In genomic region chr6:17629756-17630155, GRCm38 (mm10) we compare ENCODE assay signal across 12 mouse cellular contexts. TPM values are rescaled to one million over a fixed set of nuclear protein-coding genes. Genes with fewer than 3 reads are reported as not detected.
A peak's percentile ranks its signal among the peaks of the same experiment; 100 is the strongest.
DNase-seq lines count a peak whose midpoint lies in the region; ATAC-seq and TF ChIP-seq lines count a peak whose summit lies in the region.
"Had no signal": no experiment of that assay in that cellular context is flagged by ENCODE, and none has a peak within 500 bp of the region (broad histone marks: within the 10 kb centered on the region; RNA-seq: fewer than 3 reads in every experiment).

No protein-coding gene starts in this region.

- H3K79me2 ChIP-seq in MEL (ENCODE audit: control insufficient read depth, insufficient read depth, low read length, poor library complexity) (no peaks in the 10 kb centered on the region), myocyte (ENCODE audit: control insufficient read depth, insufficient read depth) (no peaks in the 10 kb centered on the region)

- peak; percentile 41 for ATAC-seq in granulocyte monocyte progenitor cell, adult 5-6 weeks (replicated peaks; ENCODE audit: poor library complexity, severe bottlenecking)
- ATAC-seq: forebrain, postnatal 0 days; intestine, embryonic 16.5 days had no signal

- H3K36me3 ChIP-seq in MEL (ENCODE audit: control insufficient read depth in 1 of 2, insufficient read depth in 2 of 2, low read length in 2 of 2) (peaks cover 0 to 18% of the 10 kb centered on the region in 2 experiments; a peak in 2 of 4 replicates), myocyte (ENCODE audit: control insufficient read depth, insufficient read depth) (no peaks in the 10 kb centered on the region)
- H3K36me3 ChIP-seq: limb, embryonic 15.5 days; midbrain, embryonic 10.5 days; neural tube, embryonic 13.5 days had no signal

- H3K9me3 ChIP-seq in MEL (replicated peaks; ENCODE audit: insufficient read depth, low read length), result no peaks in the 10 kb centered on the region
- H3K9me3 ChIP-seq: limb, embryonic 15.5 days; midbrain, embryonic 10.5 days; neural tube, embryonic 13.5 days had no signal

- H3K27ac ChIP-seq in MEL (ENCODE audit: control insufficient read depth, low read depth, low read length), result no peak overlapping the region
- H3K27ac ChIP-seq: limb, embryonic 15.5 days; neural tube, embryonic 13.5 days had no signal

- no peak overlapping the region for H3K9ac ChIP-seq in MEL (ENCODE audit: control insufficient read depth, low read depth, low read length, poor library complexity, severe bottlenecking)
- H3K9ac ChIP-seq: forebrain, postnatal 0 days; limb, embryonic 15.5 days; neural tube, embryonic 13.5 days had no signal

- peak overlapping the region; percentile 43 for H3K4me2 ChIP-seq in myocyte (ENCODE audit: low read depth)
- H3K4me2 ChIP-seq: limb, embryonic 15.5 days; neural tube, embryonic 13.5 days had no signal

- DNase-seq in CD4-positive, CD25-positive, alpha-beta regulatory T cell, adult 2 months (ENCODE audit: low read depth, low spot score), result peak; percentile 51
- DNase-seq in MEL (ENCODE audit: low read depth, low spot score), result no peak
- DNase-seq in spleen, adult 18-20 months, result no peak
- no peak for DNase-seq in cerebellum, adult 8-10 months
- no peak for DNase-seq in layer of hippocampus, adult 18-20 months (ENCODE audit: low spot score in 2 of 2)
- DNase-seq: forebrain, postnatal 0 days had no signal

- TF ChIP-seq RAD21 in MEL (IDR thresholded peaks at IDR 0.05; ENCODE audit: low read depth, low read length), result no peak

- H3K4me3 ChIP-seq in MEL (ENCODE audit: control insufficient read depth in 1 of 2, insufficient read depth in 1 of 2, low read depth in 2 of 2, low read length in 2 of 2) (peak overlapping the region in 1 of 2 experiments; percentile 6; a peak in 1 of 4 replicates), myocyte (no peak overlapping the region)
- H3K4me3 ChIP-seq: limb, embryonic 15.5 days; midbrain, embryonic 10.5 days; neural tube, embryonic 13.5 days had no signal

- no peak for TF ChIP-seq CTCF in MEL (IDR thresholded peaks at IDR 0.05 in 2 of 3, conservative IDR thresholded peaks at IDR 0.05 in 1 of 3; ENCODE audit: control insufficient read depth in 1 of 3, insufficient read depth in 1 of 3, low read depth in 2 of 3, low read length in 3 of 3, poor library complexity in 1 of 3, severe bottlenecking in 1 of 3)

- no peaks in the 10 kb centered on the region; a peak in 2 of 4 replicates for H3K27me3 ChIP-seq in MEL (ENCODE audit: control insufficient read depth in 1 of 2, insufficient read depth in 2 of 2, low read length in 2 of 2)
- H3K27me3 ChIP-seq in myocyte (ENCODE audit: control insufficient read depth, insufficient read depth, insufficient read length), result no peaks in the 10 kb centered on the region
- H3K27me3 ChIP-seq: limb, embryonic 15.5 days; neural tube, embryonic 13.5 days had no signal

- TF ChIP-seq EP300 in MEL (IDR thresholded peaks at IDR 0.05; ENCODE audit: low read depth in 1 of 2, low read length in 2 of 2), result no peak

- no peak for TF ChIP-seq POLR2A in MEL (IDR thresholded peaks at IDR 0.05; ENCODE audit: control insufficient read depth in 1 of 2, insufficient read depth in 1 of 2, low read depth in 1 of 2, low read length in 2 of 2, poor library complexity in 1 of 2)
- no peak for TF ChIP-seq POLR2A in myocyte (IDR thresholded peaks at IDR 0.05; ENCODE audit: insufficient read length, low read depth)

- peaks cover 6 to 17% of the 10 kb centered on the region in 2 experiments for H3K4me1 ChIP-seq in MEL (ENCODE audit: control insufficient read depth in 1 of 2, insufficient read depth in 2 of 2, low read length in 2 of 2)
- H3K4me1 ChIP-seq: limb, embryonic 15.5 days had no signal

- H3ac ChIP-seq in myocyte (ENCODE audit: control insufficient read depth, insufficient read length), result no peak overlapping the region

TF ChIP-seq in MEL, 35 proteins besides CTCF, POLR2A, EP300 and RAD21:
- TF ChIP-seq RCOR1 (IDR thresholded peaks at IDR 0.05; ENCODE audit: low read depth, low read length) (no peak), GATA1 (IDR thresholded peaks at IDR 0.05; ENCODE audit: low read depth, low read length) (no peak), UBTF (IDR thresholded peaks at IDR 0.05; ENCODE audit: borderline replicate concordance, insufficient read depth, low read depth, low read length) (no peak), CHD2 (IDR thresholded peaks at IDR 0.05; ENCODE audit: low read length) (no peak), ELF1 (IDR thresholded peaks at IDR 0.05; ENCODE audit: low read depth, low read length) (no peak), ZNF384 (IDR thresholded peaks at IDR 0.05; ENCODE audit: low read depth, low read length) (no peak), ETS1 (IDR thresholded peaks at IDR 0.05; ENCODE audit: low read depth, low read length) (peak; percentile 34; the same call in 1 of the 2 replicates)

TF ChIP-seq in myocyte, 11 proteins besides CTCF, POLR2A, EP300 and RAD21:
- TF ChIP-seq USF1 (IDR thresholded peaks at IDR 0.05; ENCODE audit: low read depth), result no peak
- no peak for TF ChIP-seq POLR2AphosphoS2 (IDR thresholded peaks at IDR 0.05; ENCODE audit: insufficient read length, low read depth)
- no peak for TF ChIP-seq E2F4 (IDR thresholded peaks at IDR 0.05; ENCODE audit: insufficient read depth)
- no peak for TF ChIP-seq TCF12 (IDR thresholded peaks at IDR 0.05; ENCODE audit: insufficient read depth, poor library complexity, severe bottlenecking)
- no peak for TF ChIP-seq TCF3 (IDR thresholded peaks at IDR 0.05; ENCODE audit: insufficient read length, low read depth)
- TF ChIP-seq REST (IDR thresholded peaks at IDR 0.05; ENCODE audit: insufficient read depth, insufficient read length), result no peak
- TF ChIP-seq SRF (IDR thresholded peaks at IDR 0.05; ENCODE audit: control insufficient read depth, insufficient read length, low read depth), result no peak
- TF ChIP-seq CEBPB (IDR thresholded peaks at IDR 0.05; ENCODE audit: insufficient read depth, poor library complexity, severe bottlenecking), result no peak
- no peak for TF ChIP-seq MYOG (IDR thresholded peaks at IDR 0.05; ENCODE audit: control insufficient read depth in 1 of 3, insufficient read depth in 1 of 3, insufficient read length in 2 of 3, low read depth in 2 of 3)
- no peak for TF ChIP-seq MYOD1 (IDR thresholded peaks at IDR 0.05; ENCODE audit: control insufficient read depth in 1 of 3, insufficient read length in 2 of 3, low read depth in 2 of 3)
- TF ChIP-seq MAX (IDR thresholded peaks at IDR 0.05; ENCODE audit: low read depth), result no peak

RNA-seq across cellular contexts. Expression of gene Capza2, which starts 6.3 kb away (rescaled TPM):
- 67.8 and 69.5 TPM in 2 replicates for total RNA-seq in MEL (2012; rRNA removed)
- 100 to 1,000 TPM in 1 of 2 experiments, 10 to 100 TPM in 1; 84.7 to 251 TPM for polyA plus RNA-seq in MEL (2012; ENCODE audit: insufficient read depth in 1 of 2, insufficient read length in 2 of 2, low read depth in 1 of 2, low replicate concordance in 2 of 2, missing spikeins in 1 of 2)
- 193 and 213 TPM in 2 replicates for total RNA-seq in granulocyte monocyte progenitor cell, adult 5-6 weeks (2014; fragmentation: Nextera tagmentation)
- 372 and 413 TPM in 2 replicates for total RNA-seq in granulocyte monocyte progenitor cell, adult 5-6 weeks (2017)
- 66.3 TPM for polyA plus RNA-seq in myocyte (2012; fragmentation: generic; extraction: Trizol)
- 100 to 1,000 TPM; 288 to 300 TPM for total RNA-seq in layer of hippocampus, adult 18-20 months (2021)
